Mouse (Mus musculus) testis, adult 2 months (tissue): ENCODE measurements at regions not wholly inside any gene's neighbourhood (a gene's known extent, or its start where the extent isn't known, plus 50 kb on each side); places are given as distances from the start of the nearest gene placed in this dataset.

ENCODE experiments used
- H3K27ac ChIP-seq: fragments of 200-500 bp; 2 replicates; pipeline ENCODE4 v1.5.1; 2012; ENCODE audit warnings: low read depth, low read length; ENCODE audit not compliant: control insufficient read depth, insufficient read depth
- H3K27me3 ChIP-seq: fragments of 200-500 bp; 2 replicates; pipeline ENCODE4 v1.6.1; 2012; ENCODE audit warnings: mild to moderate bottlenecking, low read length, moderate library complexity; ENCODE audit not compliant: control insufficient read depth, insufficient read depth
- H3K36me3 ChIP-seq: fragments of 200-500 bp; 2 replicates; pipeline ENCODE4 v1.6.1; 2012; ENCODE audit warnings: mild to moderate bottlenecking, low read length; ENCODE audit not compliant: control insufficient read depth, insufficient read depth
- H3K4me1 ChIP-seq: fragments of 200-500 bp; 2 replicates; pipeline ENCODE4 v1.6.1; 2012; ENCODE audit warnings: low read length; ENCODE audit not compliant: control insufficient read depth, insufficient read depth
- H3K4me3 ChIP-seq: fragments of 200-500 bp; 2 replicates; pipeline ENCODE4 v1.5.1; 2012; ENCODE audit warnings: low read depth, mild to moderate bottlenecking, low read length, moderate library complexity, mixed read lengths; ENCODE audit not compliant: control insufficient read depth
- CTCF ChIP-seq: fragments of 200-500 bp; IDR thresholded peaks from 2 replicates; pipeline ENCODE4 v1.5.1; 2012; ENCODE audit warnings: low read depth, mild to moderate bottlenecking, inconsistent platforms, low read length, moderate library complexity; ENCODE audit not compliant: control insufficient read depth, insufficient read depth, insufficient replicate concordance
- POLR2A ChIP-seq: fragments of 200-500 bp; IDR thresholded peaks from 2 replicates; pipeline ENCODE4 v1.6.1; 2012; ENCODE audit warnings: low read depth, mild to moderate bottlenecking, inconsistent platforms, low read length, moderate library complexity; ENCODE audit not compliant: control insufficient read depth

- TF ChIP-seq CTCF (no peak), POLR2A (no peak)
- H3K27me3 ChIP-seq, result no peaks in the 10 kb centered on the region
- no peak overlapping the region for H3K4me3 ChIP-seq
- no peak overlapping the region for H3K27ac ChIP-seq
- no peaks in the 10 kb centered on the region for H3K4me1 ChIP-seq
- no peaks in the 10 kb centered on the region for H3K36me3 ChIP-seq
Observed at GRCm38 (mm10) chr8:78162763-78163508, 50.2 kb upstream of the Ttc29 start.
